Mouse (Mus musculus): Measurements from ENCODE around the gene Phka2. TPM values are rescaled to one million over a fixed set of nuclear protein-coding genes. Genes with fewer than 3 reads are reported as not detected.

The Phka2 gene
- polyA plus RNA-seq, 1 experiment from 2014 or later: 9.4 TPM

- WGBS (ENCODE audit: insufficient replicate concordance): 45% methylated on average over 3 of the region's 3 CpGs
- Histone ChIP-seq H3K4me2 (no peak overlapping the region), H3K27me3 (no peaks in the 10 kb centered on the region), H3K4me1 (replicated peaks) (no peaks in the 10 kb centered on the region), H3K27ac (replicated peaks) (no peak overlapping the region), H3K9ac (no peak overlapping the region), H3K4me3 (replicated peaks) (no peak overlapping the region), H3K9me3 (replicated peaks) (no peaks in the 10 kb centered on the region), H3K36me3 (replicated peaks) (no peaks in the 10 kb centered on the region)
- no peak for ATAC-seq (ENCODE audit: insufficient read depth)
Measured at GRCm38 (mm10) chrX:160598562-160599458, 96.8 kb downstream of the Phka2 start.

- Histone ChIP-seq H3K4me3 (replicated peaks) (no peak overlapping the region), H3K27ac (replicated peaks) (no peak overlapping the region), H3K9me3 (replicated peaks) (no peaks in the 10 kb centered on the region), H3K36me3 (replicated peaks) (no peaks in the 10 kb centered on the region), H3K27me3 (no peaks in the 10 kb centered on the region; the same call in 1 of the 2 replicates), H3K4me2 (no peak overlapping the region), H3K4me1 (replicated peaks) (no peaks in the 10 kb centered on the region), H3K9ac (no peak overlapping the region)
- WGBS (ENCODE audit: insufficient replicate concordance): 45% methylated on average over 3 of the region's 3 CpGs
- no peak for ATAC-seq (ENCODE audit: insufficient read depth)
Measured at GRCm38 (mm10) chrX:160601053-160601452, 99.1 kb downstream of the Phka2 start.

- H3K4me1 ChIP-seq (replicated peaks): no peaks in the 10 kb centered on the region
- H3K36me3 ChIP-seq (replicated peaks): no peaks in the 10 kb centered on the region
- 74% methylated on average over 1 of the region's 1 CpGs for WGBS (ENCODE audit: insufficient replicate concordance)
- H3K27ac ChIP-seq (replicated peaks): no peak overlapping the region
- no peak overlapping the region for H3K4me2 ChIP-seq
- H3K9ac ChIP-seq: no peak overlapping the region
- H3K4me3 ChIP-seq (replicated peaks): no peak overlapping the region
- no peak for ATAC-seq (ENCODE audit: insufficient read depth)
- no peaks in the 10 kb centered on the region; the same call in 1 of the 2 replicates for H3K27me3 ChIP-seq
- no peaks in the 10 kb centered on the region for H3K9me3 ChIP-seq (replicated peaks)
Measured at GRCm38 (mm10) chrX:160602770-160603169, 100.8 kb downstream of the Phka2 start.

GRCm38 (mm10) chrX:160603316-160603715, 101.3 kb downstream of the Phka2 start:
- no peak overlapping the region for H3K9ac ChIP-seq
- WGBS (ENCODE audit: insufficient replicate concordance): 91% methylated on average over 2 of the region's 2 CpGs
- no peaks in the 10 kb centered on the region for H3K36me3 ChIP-seq (replicated peaks)
- H3K4me2 ChIP-seq: no peak overlapping the region
- H3K4me3 ChIP-seq (replicated peaks): no peak overlapping the region
- H3K27me3 ChIP-seq: no peaks in the 10 kb centered on the region; the same call in 1 of the 2 replicates
- ATAC-seq (ENCODE audit: insufficient read depth): no peak
- no peaks in the 10 kb centered on the region for H3K9me3 ChIP-seq (replicated peaks)
- H3K27ac ChIP-seq (replicated peaks): no peak overlapping the region
- no peaks in the 10 kb centered on the region for H3K4me1 ChIP-seq (replicated peaks)

- H3K27me3 ChIP-seq: no peaks in the 10 kb centered on the region; the same call in 1 of the 2 replicates
- no peaks in the 10 kb centered on the region for H3K4me1 ChIP-seq (replicated peaks)
- ATAC-seq (ENCODE audit: insufficient read depth): no peak
- H3K27ac ChIP-seq (replicated peaks): no peak overlapping the region
- no peak overlapping the region for H3K9ac ChIP-seq
- H3K4me3 ChIP-seq (replicated peaks): no peak overlapping the region
- H3K4me2 ChIP-seq: no peak overlapping the region
- H3K36me3 ChIP-seq (replicated peaks): no peaks in the 10 kb centered on the region
- H3K9me3 ChIP-seq (replicated peaks): no peaks in the 10 kb centered on the region
- 51% methylated on average over 6 of the region's 6 CpGs for WGBS (ENCODE audit: insufficient replicate concordance)
Measured at GRCm38 (mm10) chrX:160603981-160604541, 102.1 kb downstream of the Phka2 start.

- no peaks in the 10 kb centered on the region for H3K36me3 ChIP-seq (replicated peaks)
Measured at GRCm38 (mm10) chrX:160609849-160610248, 107.9 kb downstream of the Phka2 start.

GRCm38 (mm10) chrX:160610482-160610881, 108.5 kb downstream of the Phka2 start:
- WGBS (ENCODE audit: insufficient replicate concordance): 66% methylated on average over 2 of the region's 2 CpGs

More at GRCm38 (mm10) chrX:160609849-160610248, 107.9 kb downstream of the Phka2 start:
- no peak for ATAC-seq (ENCODE audit: insufficient read depth)
- Histone ChIP-seq H3K27me3 (no peaks in the 10 kb centered on the region; the same call in 1 of the 2 replicates), H3K4me3 (replicated peaks) (no peak overlapping the region), H3K27ac (replicated peaks) (no peak overlapping the region), H3K4me2 (no peak overlapping the region), H3K9me3 (replicated peaks) (no peaks in the 10 kb centered on the region), H3K9ac (no peak overlapping the region), H3K4me1 (replicated peaks) (no peaks in the 10 kb centered on the region)
- WGBS (ENCODE audit: insufficient replicate concordance): 23% methylated on average over 3 of the region's 3 CpGs

GRCm38 (mm10) chrX:160610882-160611644, 109.1 kb downstream of the Phka2 start:
- 44% methylated on average over 4 of the region's 4 CpGs for WGBS (ENCODE audit: insufficient replicate concordance)
- H3K27me3 ChIP-seq: no peaks in the 10 kb centered on the region
- H3K4me2 ChIP-seq: no peak overlapping the region
- ATAC-seq (ENCODE audit: insufficient read depth): no peak
- H3K9me3 ChIP-seq (replicated peaks): no peaks in the 10 kb centered on the region
- no peak overlapping the region for H3K4me3 ChIP-seq (replicated peaks)
- no peaks in the 10 kb centered on the region for H3K4me1 ChIP-seq (replicated peaks)
- H3K9ac ChIP-seq: no peak overlapping the region
- H3K27ac ChIP-seq (replicated peaks): no peak overlapping the region
- H3K36me3 ChIP-seq (replicated peaks): no peaks in the 10 kb centered on the region

More at GRCm38 (mm10) chrX:160610482-160610881, 108.5 kb downstream of the Phka2 start:
- H3K36me3 ChIP-seq (replicated peaks): no peaks in the 10 kb centered on the region
- no peak overlapping the region for H3K9ac ChIP-seq
- no peaks in the 10 kb centered on the region for H3K9me3 ChIP-seq (replicated peaks)
- no peaks in the 10 kb centered on the region for H3K4me1 ChIP-seq (replicated peaks)
- no peaks in the 10 kb centered on the region for H3K27me3 ChIP-seq
- no peak overlapping the region for H3K27ac ChIP-seq (replicated peaks)
- H3K4me3 ChIP-seq (replicated peaks): no peak overlapping the region
- H3K4me2 ChIP-seq: no peak overlapping the region
- no peak for ATAC-seq (ENCODE audit: insufficient read depth)

Other genes starting within 250 kb of the Phka2 start
- 0.15 and 0.20 TPM in 2 replicates for gene Adgrg2, start 111.5 kb upstream of the Phka2 start, polyA plus RNA-seq (2015; fragmentation: Nextera tagmentation; extraction: Ambion mirVana)
- 0.10 TPM in 1 of 2 replicates, not detected in the other for gene Ppef1, start 233.6 kb downstream of the Phka2 start, polyA plus RNA-seq (2015; fragmentation: Nextera tagmentation; extraction: Ambion mirVana)